Mouse (Mus musculus) liver, postnatal 0 days (tissue): Measurements from ENCODE around the gene Chd6.

Source experiments
- CTCF ChIP-seq: sonication (generic); IDR thresholded peaks from 2 replicates; pipeline ENCODE4 v1.5.1; 2016; ENCODE audit warnings: antibody characterized with exemption, low read depth
- EP300 ChIP-seq: IDR thresholded peaks from 2 replicates; pipeline ENCODE4 v1.6.1; 2016; ENCODE audit warnings: antibody characterized with exemption, low read depth, mild to moderate bottlenecking

DNA sequence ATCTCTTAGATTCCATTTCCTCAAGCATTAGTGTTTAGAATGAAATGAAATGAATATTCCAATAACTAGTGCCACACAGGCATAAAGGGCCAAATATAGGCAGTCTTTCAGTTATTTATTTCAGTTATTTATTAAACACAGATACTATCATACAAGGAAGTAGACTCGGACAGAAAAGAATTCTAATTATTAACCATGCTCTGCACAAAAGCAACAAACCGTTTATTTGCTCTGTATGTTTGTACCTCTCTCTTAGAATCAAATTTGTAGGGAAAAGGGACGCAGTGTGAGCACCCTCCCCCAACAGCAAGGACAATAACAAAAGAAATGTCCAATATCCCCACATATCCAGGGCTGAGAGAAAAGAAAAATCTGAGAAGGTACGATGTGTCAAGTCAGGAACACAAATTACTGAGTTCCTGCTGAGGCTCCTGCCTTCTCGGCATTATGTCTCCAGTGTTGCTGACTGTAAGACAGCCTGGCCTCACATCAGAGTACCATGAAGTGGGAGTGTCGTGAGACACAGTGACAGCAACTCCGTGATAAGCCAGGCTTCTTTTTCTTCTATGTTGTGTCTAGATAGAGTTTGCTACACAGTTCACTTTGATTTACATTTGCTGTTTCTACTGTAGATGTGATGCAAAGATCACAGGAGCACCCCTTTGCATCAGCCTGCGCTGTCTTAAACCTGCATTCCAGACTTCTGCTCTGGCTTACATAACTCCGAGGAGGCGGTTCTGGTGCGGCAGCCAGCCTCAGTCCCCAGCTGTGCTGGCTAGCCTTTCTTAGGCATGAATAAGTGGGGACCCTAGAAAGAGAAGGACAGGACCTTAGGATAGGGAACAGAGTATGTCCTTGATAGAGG lies 30.0 kb upstream of the Chd6 start:
- TF ChIP-seq CTCF = no peak
- TF ChIP-seq EP300 = no peak
